Mouse (Mus musculus) spleen, postnatal 36 days (tissue): ENCODE results near the gene Baz2a.
"Not testable (repeated sequence)": the region's sequence is repeated elsewhere in the genome, so short reads cannot be mapped to it uniquely, and the experiment has no call there.

Experiments
- DNase-seq, 2 experiments: peaks; one replicate each; pipeline ENCODE4 v3.0.0; 2022; ENCODE audit warnings: low spot score in 2 of 2, mixed read lengths in 1 of 2

The Baz2a gene

GRCm38 (mm10) chr10:128111227-128111626, 19.9 kb downstream of the Baz2a start:
- DNase-seq = no peak

GRCm38 (mm10) chr10:128123833-128124232, 32.5 kb downstream of the Baz2a start:
- DNase-seq = no peak

DNA sequence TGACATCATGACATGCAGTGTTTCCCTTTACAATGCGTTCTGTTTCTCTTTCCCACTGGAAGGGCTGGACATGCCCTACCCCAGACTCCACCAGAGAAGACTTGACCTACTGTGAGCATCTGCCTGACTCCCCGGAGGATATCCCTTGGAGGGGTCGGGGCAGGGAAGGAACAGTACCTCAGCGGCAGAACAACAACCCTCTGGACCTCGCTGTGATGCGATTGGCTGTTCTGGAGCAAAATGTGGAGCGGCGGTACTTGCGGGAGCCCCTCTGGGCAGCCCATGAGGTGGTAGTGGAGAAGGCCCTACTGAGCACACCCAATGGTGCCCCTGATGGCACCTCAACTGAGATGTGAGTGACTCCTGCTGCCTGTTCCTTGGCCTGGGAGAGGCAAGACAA, 33.5 kb downstream of the Baz2a start:
- DNase-seq = no peak

- no peak for DNase-seq
These were observed 34.6 kb downstream of the Baz2a start for GRCm38 (mm10) chr10:128125951-128126350.

DNA sequence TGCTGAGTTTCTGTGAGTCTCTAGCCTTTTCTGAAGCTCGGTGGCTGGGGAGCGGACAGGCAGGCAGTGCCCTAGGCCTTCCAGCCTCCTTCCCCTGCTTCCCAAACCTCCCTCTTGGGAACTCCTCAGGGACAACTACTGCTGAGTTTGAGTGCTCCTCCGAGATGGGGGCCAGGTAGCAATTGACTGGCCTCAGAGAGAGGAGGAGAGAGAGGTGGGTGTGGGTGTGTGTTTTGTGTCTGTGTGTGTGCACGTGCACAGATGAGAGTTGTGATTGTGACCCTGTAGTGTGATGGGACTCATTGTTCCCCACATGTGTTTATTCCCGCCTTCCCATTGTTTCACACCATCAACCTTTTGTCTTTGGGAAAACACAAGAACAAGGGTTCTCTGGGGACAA, 36.1 kb downstream of the Baz2a start:
- DNase-seq = no peak

- DNase-seq = no peak
These were observed 36.8 kb downstream of the Baz2a start for GRCm38 (mm10) chr10:128128143-128128542.

DNA sequence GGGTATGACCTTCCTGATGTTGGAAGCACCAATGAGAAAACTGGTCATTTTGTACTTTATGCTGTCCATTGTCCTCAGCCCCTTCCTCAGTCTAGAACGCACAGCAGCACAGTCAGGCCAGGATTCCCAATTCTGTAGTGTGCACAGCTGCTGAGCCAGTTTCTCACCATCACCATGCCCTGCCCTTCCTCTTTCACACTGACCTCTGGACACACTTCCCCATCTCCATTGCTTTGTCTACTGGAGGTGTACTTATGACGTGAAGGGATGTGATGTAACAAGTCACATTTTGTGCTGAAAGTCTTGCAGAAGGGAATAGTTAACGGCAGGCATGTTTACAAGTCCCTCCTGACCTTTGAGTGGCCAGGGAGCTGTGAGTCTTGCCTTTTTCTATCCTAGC, 39.9 kb downstream of the Baz2a start:
- no peak for DNase-seq

DNA sequence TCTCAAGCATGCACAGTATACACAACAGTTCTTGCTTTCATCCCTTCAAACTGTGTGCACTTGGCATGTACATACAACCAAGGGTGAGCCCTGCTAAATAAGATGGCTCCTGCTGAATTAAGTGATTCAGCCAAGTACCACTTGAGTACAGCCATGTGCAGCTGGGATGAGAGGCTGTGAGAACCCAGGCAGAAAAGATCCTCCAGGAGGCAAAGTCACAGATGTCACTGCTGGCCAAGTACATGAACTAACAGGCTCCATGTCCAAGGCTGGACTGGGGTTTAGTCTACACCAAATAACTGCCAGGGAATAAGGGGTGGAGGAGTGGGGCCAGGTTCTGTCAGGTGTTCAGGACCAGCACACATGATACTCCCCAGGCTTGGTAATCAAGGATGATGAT, 40.4 kb downstream of the Baz2a start:
- DNase-seq = no peak

DNA sequence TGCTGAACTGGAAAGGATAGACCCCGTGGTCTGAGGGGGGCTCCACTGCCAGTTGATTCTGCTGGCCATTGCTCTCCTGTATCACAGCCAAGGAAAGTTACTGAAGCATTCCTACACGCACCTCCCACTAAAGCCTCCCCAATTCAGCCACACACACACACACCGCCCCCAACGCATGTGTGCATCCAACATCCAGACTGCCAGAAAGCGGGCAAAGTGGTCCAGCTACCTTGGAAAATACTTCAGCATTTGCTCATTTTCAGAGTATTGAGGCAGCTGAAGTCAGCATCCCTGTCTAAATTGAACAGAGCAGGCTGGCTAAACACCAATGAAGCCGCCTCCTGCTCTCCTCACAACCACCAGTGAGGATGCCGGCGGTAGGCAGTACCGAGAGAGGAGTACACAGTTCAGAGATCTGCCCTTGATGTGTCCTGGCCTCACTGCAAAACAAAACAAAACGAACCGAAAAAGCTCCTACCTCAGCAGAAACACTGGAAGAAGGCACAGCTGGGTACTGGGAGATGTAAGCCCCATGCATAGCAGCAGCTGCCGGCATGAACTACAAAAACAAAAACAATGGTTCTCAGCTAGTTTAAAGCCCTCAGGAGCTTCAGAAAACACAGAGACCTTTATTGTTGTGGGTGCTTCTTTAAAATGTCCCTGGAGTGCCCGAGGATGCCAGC, 42.4 kb downstream of the Baz2a start:
- no peak for DNase-seq

GRCm38 (mm10) chr10:128135374-128135773, 44.0 kb downstream of the Baz2a start:
- no peak for DNase-seq

- DNase-seq = peak; percentile 29 to 45
These were observed 49.0 kb downstream of the Baz2a start for GRCm38 (mm10) chr10:128140236-128140952.

- DNase-seq = no peak
These were observed 50.8 kb downstream of the Baz2a start for GRCm38 (mm10) chr10:128142165-128142564.

DNA sequence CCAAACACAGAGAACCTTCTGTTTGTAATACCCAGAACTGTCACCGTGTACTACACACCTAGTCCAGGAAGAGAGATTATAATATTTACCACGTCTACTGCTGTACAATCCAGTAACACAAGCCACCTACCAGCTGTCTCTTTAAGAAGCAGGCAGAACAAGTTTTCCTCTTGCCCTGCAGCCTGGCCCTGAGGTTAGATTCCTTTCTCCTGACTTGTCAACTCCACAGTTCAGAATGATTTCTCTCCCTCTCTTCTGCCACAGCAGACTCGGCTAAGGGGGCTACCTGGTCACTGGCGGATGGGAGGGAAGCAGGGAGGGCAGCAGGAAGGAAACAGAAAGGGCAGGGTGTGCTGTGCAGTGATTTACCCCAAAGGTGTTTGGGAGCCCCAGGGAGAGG, 52.3 kb downstream of the Baz2a start:
- DNase-seq = no peak

- no peak for DNase-seq
These were observed 53.6 kb downstream of the Baz2a start for GRCm38 (mm10) chr10:128144961-128145360.

DNA sequence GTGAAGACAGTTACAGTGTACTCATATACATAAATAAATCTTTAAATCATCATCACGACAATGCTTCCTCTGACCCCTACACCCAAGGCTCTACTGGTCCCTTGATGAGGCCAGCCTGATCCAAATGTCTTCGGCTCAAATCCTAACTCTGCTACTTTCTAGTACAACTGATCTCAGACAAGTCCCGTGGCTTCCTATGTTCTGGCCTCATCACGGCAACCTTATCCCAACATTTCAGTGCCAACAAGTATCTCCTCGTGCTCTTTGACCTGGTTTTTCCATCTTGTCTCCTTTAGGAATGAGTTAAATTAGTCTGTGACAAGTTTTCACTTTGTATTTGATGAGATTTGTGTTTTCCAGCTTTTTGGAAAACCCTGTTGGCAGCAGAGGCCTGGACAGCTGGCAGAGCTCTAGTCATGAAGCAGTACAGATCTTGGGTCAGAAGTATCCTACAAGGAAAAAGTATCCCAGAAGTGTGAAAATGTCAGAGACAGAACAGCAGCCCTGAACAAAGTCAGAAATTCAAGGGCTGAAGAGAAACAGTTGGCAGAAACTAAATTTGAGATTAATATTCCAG, 57.5 kb downstream of the Baz2a start:
- no peak for DNase-seq

DNA sequence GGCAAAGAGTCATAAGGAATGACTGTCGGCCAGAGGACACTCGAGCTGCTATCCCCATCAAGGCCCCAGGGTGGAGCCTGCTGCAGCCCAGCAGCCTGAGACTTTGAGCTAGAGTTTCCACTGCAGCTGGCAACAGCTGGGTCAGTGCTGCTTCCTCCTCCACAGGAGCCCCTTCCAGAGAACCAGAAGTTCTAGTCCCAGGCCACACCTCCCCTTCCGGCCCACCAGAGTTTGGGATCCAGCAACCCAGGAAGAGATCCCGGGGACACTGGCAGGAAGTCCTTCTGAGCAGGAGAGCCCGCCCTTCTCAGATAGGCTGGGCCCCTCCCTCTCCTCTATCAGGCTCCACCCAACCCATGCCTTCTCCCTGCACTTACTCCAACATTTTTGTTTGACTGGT, 58.2 kb downstream of the Baz2a start:
- peak; percentile 54 to 60 for DNase-seq

DNA sequence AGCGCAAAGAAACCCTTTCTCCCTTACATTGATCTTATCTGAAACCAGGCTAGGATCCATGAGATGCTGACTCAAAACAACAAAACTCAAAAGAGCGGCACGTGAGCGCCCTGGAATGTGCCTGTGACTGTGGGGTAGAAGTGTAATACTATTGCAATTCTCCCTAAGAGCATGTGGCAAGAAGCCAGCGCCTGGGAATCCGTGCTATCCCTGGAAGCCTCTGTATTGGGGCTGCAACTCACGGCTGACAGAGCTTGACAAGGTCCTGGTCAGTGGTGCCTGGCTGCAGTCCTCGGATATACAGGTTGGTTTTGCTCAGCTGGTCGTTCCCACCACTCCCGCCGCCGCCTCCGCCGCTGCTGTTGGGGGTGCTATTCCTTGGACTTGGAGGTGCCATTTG, 59.6 kb downstream of the Baz2a start:
- DNase-seq = no peak

GRCm38 (mm10) chr10:128153978-128154377, 62.6 kb downstream of the Baz2a start:
- DNase-seq = no peak

DNA sequence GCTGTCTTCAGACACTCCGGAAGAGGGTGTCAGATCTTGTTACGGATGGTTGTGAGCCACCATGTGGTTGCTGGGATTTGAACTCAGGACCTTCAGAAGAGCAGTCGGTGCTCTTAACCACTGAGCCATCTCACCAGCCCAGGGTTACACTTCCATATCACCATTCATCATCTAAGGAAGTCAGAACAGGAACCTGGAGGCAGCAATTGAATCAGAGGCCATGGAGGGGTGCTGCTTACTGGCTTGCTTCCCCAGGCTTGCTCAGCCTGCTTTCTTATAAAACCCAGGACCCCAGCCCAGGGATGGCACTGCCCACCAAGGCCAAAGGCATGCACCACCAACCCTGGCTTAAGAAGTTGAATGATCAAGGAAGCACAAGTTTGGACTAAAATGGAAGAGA, 74.3 kb downstream of the Baz2a start:
- DNase-seq = not testable (repeated sequence)

DNA sequence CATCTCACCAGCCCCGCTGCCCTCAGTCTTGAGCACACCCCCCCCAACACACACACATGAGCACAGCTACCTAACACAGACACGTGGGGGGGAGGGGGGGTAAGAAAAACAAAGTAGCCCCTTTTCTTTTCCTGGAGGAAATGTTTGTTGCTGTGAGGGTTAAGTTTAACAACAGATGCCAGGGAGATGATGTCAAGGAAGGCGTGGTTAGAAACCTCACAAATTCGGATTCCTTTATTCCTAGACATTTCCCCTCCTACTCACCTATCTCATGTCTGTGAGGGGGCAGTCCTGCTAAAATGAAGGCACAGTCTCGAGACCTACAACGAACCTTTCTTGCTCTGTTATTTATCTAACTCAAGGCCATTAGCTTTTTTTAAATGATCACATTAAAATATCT, 75.7 kb downstream of the Baz2a start:
- DNase-seq = no peak

- not testable (repeated sequence) for DNase-seq
These were observed 80.0 kb downstream of the Baz2a start for GRCm38 (mm10) chr10:128171348-128171747.

DNA sequence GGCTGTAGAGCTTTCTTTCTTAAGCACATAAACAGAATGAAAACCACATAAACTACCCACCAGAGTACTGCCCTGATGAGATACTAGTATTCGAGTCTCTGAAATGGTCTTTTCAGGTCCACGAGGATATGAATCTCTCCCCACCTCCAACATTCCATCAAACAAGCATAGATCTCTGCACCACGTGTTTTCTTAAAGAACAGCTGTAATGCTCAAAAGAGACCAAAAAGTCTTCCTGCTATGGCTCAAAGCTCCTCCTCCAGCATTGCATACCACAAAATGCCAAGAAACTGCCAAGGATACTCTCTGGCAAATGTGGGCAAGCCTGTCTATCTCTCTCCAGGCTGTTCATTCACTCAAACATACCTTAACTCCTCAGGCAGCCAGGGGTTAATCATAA, 83.9 kb downstream of the Baz2a start:
- no peak for DNase-seq
